In genomic region chr4:119806556-119806955, GRCm38 (mm10) we compare ENCODE assay signal across 32 mouse cellular contexts.
DNase-seq lines count a peak whose midpoint lies in the region; ATAC-seq and TF ChIP-seq lines count a peak whose summit lies in the region.
"Had no signal": no experiment of that assay in that cellular context is flagged by ENCODE, and none has a peak within 500 bp of the region (broad histone marks: within the 10 kb centered on the region; RNA-seq: fewer than 3 reads in every experiment).

No protein-coding gene starts in this region.

- H3K36me3 ChIP-seq in liver, postnatal 0 days (replicated peaks; ENCODE audit: insufficient read depth, low read length) = no peaks in the 10 kb centered on the region
- H3K36me3 ChIP-seq: embryonic facial prominence, embryonic 10.5 days; embryonic facial prominence, embryonic 15.5 days; forebrain, embryonic 12.5 days; hindbrain, embryonic 12.5 days; kidney, embryonic 15.5 days; limb, embryonic 12.5 days; midbrain, embryonic 13.5 days; stomach, embryonic 15.5 days had no signal

- peak; percentile 17 for DNase-seq in liver, postnatal 0 days
- no peak for DNase-seq in liver
- no peak for DNase-seq in layer of hippocampus, adult 8-10 months (ENCODE audit: low spot score in 2 of 2)
- no peak for DNase-seq in kidney, adult 11 months
- DNase-seq: adrenal gland, adult 2 months; adrenal gland, postnatal 36 days; cerebellum, adult 2 months; cerebellum, postnatal 14 days; forebrain, postnatal 0 days; gastrocnemius, postnatal 25 days; heart, postnatal 14 days; kidney, adult 18-20 months; kidney, postnatal 25 days; lung, postnatal 36 days; retina, postnatal 1 day; right cerebral cortex, postnatal 14 days; thymus, adult 2 months; thymus, postnatal 36 days had no signal

- no peak for TF ChIP-seq EP300 in liver, postnatal 0 days (IDR thresholded peaks at IDR 0.05; ENCODE audit: low read depth)

- no peak overlapping the region for H3K4me3 ChIP-seq in liver, postnatal 0 days (ENCODE audit: low read depth, low read length)
- H3K4me3 ChIP-seq: embryonic facial prominence, embryonic 10.5 days; embryonic facial prominence, embryonic 15.5 days; forebrain, embryonic 12.5 days; hindbrain, embryonic 12.5 days; kidney, embryonic 15.5 days; layer of hippocampus, adult 2 months; limb, embryonic 12.5 days; midbrain, embryonic 13.5 days; stomach, embryonic 15.5 days had no signal

- TF ChIP-seq CTCF in liver, postnatal 0 days (IDR thresholded peaks at IDR 0.05; ENCODE audit: low read depth) = no peak

- no peak for ATAC-seq in liver, postnatal 0 days
- peak; percentile 37 to 38; a peak in 1 of 4 replicates for ATAC-seq in hematopoietic stem cell, adult 5-6 weeks (replicated peaks in 1 of 2; ENCODE audit: insufficient read depth in 1 of 2, low FRiP score in 2 of 2, low TSS enrichment in 1 of 2, low read depth in 1 of 2, poor library complexity in 2 of 2, severe bottlenecking in 2 of 2)
- peak; percentile 65 for ATAC-seq in megakaryocyte, adult 5-6 weeks (ENCODE audit: poor library complexity, severe bottlenecking)
- no peak for ATAC-seq in frontal cortex, adult (ENCODE audit: low TSS enrichment)
- ATAC-seq: forebrain, postnatal 0 days; hindbrain, postnatal 0 days; midbrain, embryonic 13.5 days had no signal

- 46% methylated on average over 2 of the region's 2 CpGs for WGBS in liver, postnatal 0 days (ENCODE audit: insufficient replicate concordance)

- no peak overlapping the region for H3K4me2 ChIP-seq in liver, postnatal 0 days (ENCODE audit: low read depth, low read length)
- H3K4me2 ChIP-seq: embryonic facial prominence, embryonic 15.5 days; forebrain, embryonic 12.5 days; hindbrain, embryonic 12.5 days; kidney, embryonic 15.5 days; limb, embryonic 12.5 days; liver, embryonic 11.5 days; midbrain, embryonic 13.5 days; stomach, embryonic 15.5 days had no signal

- H3K27ac ChIP-seq in liver, postnatal 0 days (ENCODE audit: low read depth) = no peak overlapping the region
- H3K27ac ChIP-seq: embryonic facial prominence, embryonic 10.5 days; embryonic facial prominence, embryonic 15.5 days; forebrain, embryonic 12.5 days; hindbrain, embryonic 12.5 days; hindbrain, postnatal 0 days; kidney, embryonic 15.5 days; layer of hippocampus, adult 2 months; limb, embryonic 12.5 days; midbrain, embryonic 13.5 days; stomach, embryonic 15.5 days had no signal

- no peaks in the 10 kb centered on the region for H3K4me1 ChIP-seq in liver, postnatal 0 days (ENCODE audit: insufficient read depth)
- H3K4me1 ChIP-seq: embryonic facial prominence, embryonic 10.5 days; embryonic facial prominence, embryonic 15.5 days; forebrain, embryonic 12.5 days; hindbrain, embryonic 12.5 days; kidney, embryonic 15.5 days; limb, embryonic 12.5 days; midbrain, embryonic 13.5 days; stomach, embryonic 15.5 days had no signal

- no peaks in the 10 kb centered on the region for H3K27me3 ChIP-seq in liver, postnatal 0 days (ENCODE audit: insufficient read depth, low read length)
- H3K27me3 ChIP-seq: forebrain, embryonic 12.5 days; stomach, embryonic 15.5 days had no signal

- H3K9me3 ChIP-seq in liver, postnatal 0 days (ENCODE audit: low read length) = no peaks in the 10 kb centered on the region
- H3K9me3 ChIP-seq: embryonic facial prominence, embryonic 10.5 days; embryonic facial prominence, embryonic 15.5 days; forebrain, embryonic 12.5 days; hindbrain, embryonic 12.5 days; kidney, embryonic 15.5 days; limb, embryonic 12.5 days; stomach, embryonic 15.5 days had no signal

- no peak overlapping the region for H3K9ac ChIP-seq in liver, postnatal 0 days (replicated peaks)
- H3K9ac ChIP-seq: embryonic facial prominence, embryonic 15.5 days; forebrain, embryonic 12.5 days; forebrain, postnatal 0 days; hindbrain, embryonic 12.5 days; kidney, embryonic 15.5 days; limb, embryonic 12.5 days; midbrain, embryonic 13.5 days; stomach, embryonic 15.5 days had no signal

Comparison
In these comparisons a context has a peak if more than half of its experiments do, and no peak if none do; other contexts are left out.
1. ATAC-seq: peak in hematopoietic stem cell, adult 5-6 weeks (2 of 2) and megakaryocyte, adult 5-6 weeks (single experiment); none in liver, postnatal 0 days (single experiment) and frontal cortex, adult (single experiment).